Mouse (Mus musculus): ENCODE results near the gene Trim14.
A peak's percentile ranks its signal among the peaks of the same experiment; 100 is the strongest.
"Not testable (repeated sequence)": the region's sequence is repeated elsewhere in the genome, so short reads cannot be mapped to it uniquely, and the experiment has no call there.

Gene Trim14

GRCm38 (mm10) chr4:46535840-46536361 is at the start of gene Trim14:
Trim14 (minus strand) TSS chr4:46536141.
- DNase-seq (ENCODE audit: low read depth), result peak; percentile 92

- peak; percentile 59 for DNase-seq (ENCODE audit: low read depth)
Observed at GRCm38 (mm10) chr4:46585041-46585810, 49.3 kb upstream of the Trim14 start.

- peak; percentile 77 for DNase-seq (ENCODE audit: low read depth)
Observed at GRCm38 (mm10) chr4:46584536-46584935, 48.6 kb upstream of the Trim14 start.

- DNase-seq (ENCODE audit: low read depth), result not testable (repeated sequence)
Observed at GRCm38 (mm10) chr4:46584084-46584483, 48.1 kb upstream of the Trim14 start.

- peak; percentile 48 for DNase-seq (ENCODE audit: low read depth)
Observed at GRCm38 (mm10) chr4:46582024-46582423, 46.1 kb upstream of the Trim14 start.

- DNase-seq (ENCODE audit: low read depth), result peak; percentile 70
Observed at GRCm38 (mm10) chr4:46581577-46581976, 45.6 kb upstream of the Trim14 start.

GRCm38 (mm10) chr4:46580799-46581243 is 44.9 kb upstream of the Trim14 start:
- DNase-seq (ENCODE audit: low read depth), result peak; percentile 84

GRCm38 (mm10) chr4:46578796-46579346 is 42.9 kb upstream of the Trim14 start:
- not testable (repeated sequence) for DNase-seq (ENCODE audit: low read depth)

- DNase-seq (ENCODE audit: low read depth), result no peak
Observed at GRCm38 (mm10) chr4:46578228-46578627, 42.3 kb upstream of the Trim14 start.

GRCm38 (mm10) chr4:46575509-46576284 is 39.8 kb upstream of the Trim14 start:
- peak; percentile 57 for DNase-seq (ENCODE audit: low read depth)

GRCm38 (mm10) chr4:46574841-46575240 is 38.9 kb upstream of the Trim14 start:
- DNase-seq (ENCODE audit: low read depth), result peak; percentile 51

- peak; percentile 57 for DNase-seq (ENCODE audit: low read depth)
Observed at GRCm38 (mm10) chr4:46574024-46574753, 38.2 kb upstream of the Trim14 start.

- peak; percentile 68 for DNase-seq (ENCODE audit: low read depth)
Observed at GRCm38 (mm10) chr4:46572616-46573015, 36.7 kb upstream of the Trim14 start.

GRCm38 (mm10) chr4:46571744-46572143 is 35.8 kb upstream of the Trim14 start:
- peak; percentile 76 for DNase-seq (ENCODE audit: low read depth)

- DNase-seq (ENCODE audit: low read depth), result peak; percentile 43
Observed at GRCm38 (mm10) chr4:46569671-46570070, 33.7 kb upstream of the Trim14 start.

GRCm38 (mm10) chr4:46568169-46568568 is 32.2 kb upstream of the Trim14 start:
- peak; percentile 73 for DNase-seq (ENCODE audit: low read depth)

GRCm38 (mm10) chr4:46566931-46567671 is 31.2 kb upstream of the Trim14 start:
- DNase-seq (ENCODE audit: low read depth), result peak; percentile 78

- peak; percentile 69 for DNase-seq (ENCODE audit: low read depth)
Observed at GRCm38 (mm10) chr4:46565393-46565955, 29.5 kb upstream of the Trim14 start.

GRCm38 (mm10) chr4:46564247-46564646 is 28.3 kb upstream of the Trim14 start:
- DNase-seq (ENCODE audit: low read depth), result no peak

GRCm38 (mm10) chr4:46563847-46564246 is 27.9 kb upstream of the Trim14 start:
- peak; percentile 76 for DNase-seq (ENCODE audit: low read depth)

GRCm38 (mm10) chr4:46562841-46563240 is 26.9 kb upstream of the Trim14 start:
- no peak for DNase-seq (ENCODE audit: low read depth)
